Mouse (Mus musculus): Measurements from ENCODE around the gene 2310079G19Rik. TPM values are rescaled to one million over a fixed set of nuclear protein-coding genes. Genes with fewer than 3 reads are reported as not detected.

2310079G19Rik gene
- polyA plus RNA-seq, 1 experiment = not detected

GRCm38 (mm10) chr16:88651082-88651481 is 23.6 kb upstream of the 2310079G19Rik start:
- H3K79me2 ChIP-seq (ENCODE audit: control insufficient read depth, insufficient read depth) = no peaks in the 10 kb centered on the region
- no peak for TF ChIP-seq POLR2AphosphoS2 (IDR thresholded peaks at IDR 0.05; ENCODE audit: insufficient read length, low read depth)
- no peak for TF ChIP-seq MAX (IDR thresholded peaks at IDR 0.05; ENCODE audit: low read depth)
- no peak for TF ChIP-seq SRF (IDR thresholded peaks at IDR 0.05; ENCODE audit: control insufficient read depth, insufficient read length, low read depth)
- TF ChIP-seq TCF3 (IDR thresholded peaks at IDR 0.05; ENCODE audit: insufficient read length, low read depth) = no peak
- no peak for TF ChIP-seq TCF12 (IDR thresholded peaks at IDR 0.05; ENCODE audit: insufficient read depth, poor library complexity, severe bottlenecking)
- TF ChIP-seq MYOD1 (IDR thresholded peaks at IDR 0.05; ENCODE audit: control insufficient read depth in 1 of 3, insufficient read length in 2 of 3, low read depth in 2 of 3) = no peak
- no peak for TF ChIP-seq MYOG (IDR thresholded peaks at IDR 0.05; ENCODE audit: control insufficient read depth in 1 of 3, insufficient read depth in 1 of 3, insufficient read length in 2 of 3, low read depth in 2 of 3)
- no peak for TF ChIP-seq REST (IDR thresholded peaks at IDR 0.05; ENCODE audit: insufficient read depth, insufficient read length)
- no peak for TF ChIP-seq USF1 (IDR thresholded peaks at IDR 0.05; ENCODE audit: low read depth)
- TF ChIP-seq E2F4 (IDR thresholded peaks at IDR 0.05; ENCODE audit: insufficient read depth) = no peak
- no peak for TF ChIP-seq POLR2A (IDR thresholded peaks at IDR 0.05; ENCODE audit: insufficient read length, low read depth)
- TF ChIP-seq CEBPB (IDR thresholded peaks at IDR 0.05; ENCODE audit: insufficient read depth, poor library complexity, severe bottlenecking) = no peak
- H3K36me3 ChIP-seq (ENCODE audit: control insufficient read depth, insufficient read depth) = no peaks in the 10 kb centered on the region
- H3K4me3 ChIP-seq = no peak overlapping the region
- no peak overlapping the region for H3K4me2 ChIP-seq (ENCODE audit: low read depth)
- H3ac ChIP-seq (ENCODE audit: control insufficient read depth, insufficient read length) = no peak overlapping the region
- H3K27me3 ChIP-seq (ENCODE audit: control insufficient read depth, insufficient read depth, insufficient read length) = no peaks in the 10 kb centered on the region

DNA sequence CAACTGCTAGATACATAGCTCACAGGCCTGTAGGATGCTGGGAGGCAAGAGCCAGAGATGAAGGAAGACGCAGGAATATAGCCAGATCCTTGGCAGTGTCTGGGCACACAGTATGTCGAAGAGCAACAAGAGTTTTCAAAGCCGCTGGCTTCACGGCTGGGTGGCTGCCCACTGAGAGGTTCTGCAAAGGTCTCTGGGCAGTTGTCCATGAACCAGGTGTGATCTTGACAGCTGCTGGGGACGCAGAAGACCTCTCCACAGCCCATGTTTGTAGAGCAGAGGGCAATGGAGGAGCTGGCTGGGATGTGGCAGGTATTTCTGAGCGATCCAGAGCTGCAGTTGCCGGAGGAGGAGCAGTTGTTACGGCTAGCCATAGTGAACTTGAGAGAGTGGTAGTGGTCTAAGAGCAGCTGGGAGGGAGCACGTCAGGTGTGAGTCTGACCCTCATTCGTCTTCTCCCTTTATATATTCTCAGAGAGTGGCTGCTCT is 19.9 kb upstream of the 2310079G19Rik start, which contains the start of gene Krtap26-1:
Gene Krtap26-1, minus strand, starts transcription at position 439 of the 489 bp plus-strand sequence.
- TF ChIP-seq MYOG (IDR thresholded peaks at IDR 0.05; ENCODE audit: control insufficient read depth in 1 of 3, insufficient read depth in 1 of 3, insufficient read length in 2 of 3, low read depth in 2 of 3) = no peak
- no peak for TF ChIP-seq POLR2A (IDR thresholded peaks at IDR 0.05; ENCODE audit: insufficient read length, low read depth)
- no peak for TF ChIP-seq SRF (IDR thresholded peaks at IDR 0.05; ENCODE audit: control insufficient read depth, insufficient read length, low read depth)
- TF ChIP-seq TCF12 (IDR thresholded peaks at IDR 0.05; ENCODE audit: insufficient read depth, poor library complexity, severe bottlenecking) = no peak
- no peak for TF ChIP-seq REST (IDR thresholded peaks at IDR 0.05; ENCODE audit: insufficient read depth, insufficient read length)
- no peak for TF ChIP-seq CEBPB (IDR thresholded peaks at IDR 0.05; ENCODE audit: insufficient read depth, poor library complexity, severe bottlenecking)
- TF ChIP-seq MYOD1 (IDR thresholded peaks at IDR 0.05; ENCODE audit: control insufficient read depth in 1 of 3, insufficient read length in 2 of 3, low read depth in 2 of 3) = no peak
- no peak for TF ChIP-seq TCF3 (IDR thresholded peaks at IDR 0.05; ENCODE audit: insufficient read length, low read depth)
- TF ChIP-seq E2F4 (IDR thresholded peaks at IDR 0.05; ENCODE audit: insufficient read depth) = no peak
- TF ChIP-seq MAX (IDR thresholded peaks at IDR 0.05; ENCODE audit: low read depth) = no peak
- TF ChIP-seq USF1 (IDR thresholded peaks at IDR 0.05; ENCODE audit: low read depth) = no peak
- TF ChIP-seq POLR2AphosphoS2 (IDR thresholded peaks at IDR 0.05; ENCODE audit: insufficient read length, low read depth) = no peak

GRCm38 (mm10) chr16:88646366-88647111 is 19.1 kb upstream of the 2310079G19Rik start:
- Histone ChIP-seq H3K27me3 (ENCODE audit: control insufficient read depth, insufficient read depth, insufficient read length) (no peaks in the 10 kb centered on the region), H3K79me2 (ENCODE audit: control insufficient read depth, insufficient read depth) (no peaks in the 10 kb centered on the region), H3K36me3 (ENCODE audit: control insufficient read depth, insufficient read depth) (no peaks in the 10 kb centered on the region), H3K4me2 (ENCODE audit: low read depth) (no peak overlapping the region), H3K4me3 (no peak overlapping the region), H3ac (ENCODE audit: control insufficient read depth, insufficient read length) (no peak overlapping the region)
- TF ChIP-seq E2F4 (IDR thresholded peaks at IDR 0.05; ENCODE audit: insufficient read depth) = no peak
- no peak for TF ChIP-seq SRF (IDR thresholded peaks at IDR 0.05; ENCODE audit: control insufficient read depth, insufficient read length, low read depth)
- no peak for TF ChIP-seq POLR2A (IDR thresholded peaks at IDR 0.05; ENCODE audit: insufficient read length, low read depth)
- TF ChIP-seq USF1 (IDR thresholded peaks at IDR 0.05; ENCODE audit: low read depth) = no peak
- TF ChIP-seq TCF12 (IDR thresholded peaks at IDR 0.05; ENCODE audit: insufficient read depth, poor library complexity, severe bottlenecking) = no peak
- TF ChIP-seq POLR2AphosphoS2 (IDR thresholded peaks at IDR 0.05; ENCODE audit: insufficient read length, low read depth) = no peak
- TF ChIP-seq MAX (IDR thresholded peaks at IDR 0.05; ENCODE audit: low read depth) = no peak
- TF ChIP-seq TCF3 (IDR thresholded peaks at IDR 0.05; ENCODE audit: insufficient read length, low read depth) = no peak
- no peak for TF ChIP-seq REST (IDR thresholded peaks at IDR 0.05; ENCODE audit: insufficient read depth, insufficient read length)
- no peak for TF ChIP-seq MYOD1 (IDR thresholded peaks at IDR 0.05; ENCODE audit: control insufficient read depth in 1 of 3, insufficient read length in 2 of 3, low read depth in 2 of 3)

More for the DNA sequence above, 19.9 kb upstream of the 2310079G19Rik start, which contains the start of gene Krtap26-1:
- no peak within 1 kb of the TSS for H3K4me3 ChIP-seq
- no peaks in the 10 kb centered on the region for H3K36me3 ChIP-seq (ENCODE audit: control insufficient read depth, insufficient read depth)
- no peak within 1 kb of the TSS for H3ac ChIP-seq (ENCODE audit: control insufficient read depth, insufficient read length)
- no peaks in the 10 kb centered on the region for H3K27me3 ChIP-seq (ENCODE audit: control insufficient read depth, insufficient read depth, insufficient read length)
- no peak within 1 kb of the TSS for H3K4me2 ChIP-seq (ENCODE audit: low read depth)
- H3K79me2 ChIP-seq (ENCODE audit: control insufficient read depth, insufficient read depth) = no peaks in the 10 kb centered on the region

DNA sequence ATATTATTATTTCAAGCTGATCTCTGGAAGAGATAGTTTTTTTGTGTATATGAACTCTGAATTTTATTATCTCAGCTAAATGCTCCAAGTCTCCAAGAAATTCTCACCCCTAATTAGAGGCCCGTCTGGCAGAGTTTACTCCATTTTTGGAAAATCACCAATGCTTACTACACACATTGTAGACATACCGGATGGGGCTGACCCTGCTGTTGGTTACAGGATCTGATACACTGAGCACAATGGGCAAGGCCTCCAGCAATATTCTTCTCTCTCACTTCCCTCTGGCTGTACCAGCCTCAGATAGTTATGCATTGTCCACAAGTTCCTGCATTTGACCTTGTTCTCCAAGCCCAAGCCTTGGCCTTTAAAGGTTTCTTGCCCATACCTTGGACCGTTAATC is 12.6 kb upstream of the 2310079G19Rik start:
- no peak overlapping the region for H3ac ChIP-seq (ENCODE audit: control insufficient read depth, insufficient read length)
- H3K27me3 ChIP-seq (ENCODE audit: control insufficient read depth, insufficient read depth, insufficient read length) = no peaks in the 10 kb centered on the region
- no peaks in the 10 kb centered on the region for H3K79me2 ChIP-seq (ENCODE audit: control insufficient read depth, insufficient read depth)
- TF ChIP-seq MYOG (IDR thresholded peaks at IDR 0.05; ENCODE audit: control insufficient read depth in 1 of 3, insufficient read depth in 1 of 3, insufficient read length in 2 of 3, low read depth in 2 of 3) (no peak), POLR2A (IDR thresholded peaks at IDR 0.05; ENCODE audit: insufficient read length, low read depth) (no peak), MYOD1 (IDR thresholded peaks at IDR 0.05; ENCODE audit: control insufficient read depth in 1 of 3, insufficient read length in 2 of 3, low read depth in 2 of 3) (no peak), USF1 (IDR thresholded peaks at IDR 0.05; ENCODE audit: low read depth) (no peak), SRF (IDR thresholded peaks at IDR 0.05; ENCODE audit: control insufficient read depth, insufficient read length, low read depth) (no peak), MAX (IDR thresholded peaks at IDR 0.05; ENCODE audit: low read depth) (no peak), REST (IDR thresholded peaks at IDR 0.05; ENCODE audit: insufficient read depth, insufficient read length) (no peak), TCF3 (IDR thresholded peaks at IDR 0.05; ENCODE audit: insufficient read length, low read depth) (no peak), CEBPB (IDR thresholded peaks at IDR 0.05; ENCODE audit: insufficient read depth, poor library complexity, severe bottlenecking) (no peak), POLR2AphosphoS2 (IDR thresholded peaks at IDR 0.05; ENCODE audit: insufficient read length, low read depth) (no peak), E2F4 (IDR thresholded peaks at IDR 0.05; ENCODE audit: insufficient read depth) (no peak)
- H3K36me3 ChIP-seq (ENCODE audit: control insufficient read depth, insufficient read depth) = no peaks in the 10 kb centered on the region
- H3K4me3 ChIP-seq = no peak overlapping the region
- no peak overlapping the region for H3K4me2 ChIP-seq (ENCODE audit: low read depth)
